Mouse (Mus musculus) adrenal gland, postnatal 25 days (tissue): ENCODE results near the gene Il27. TPM values are rescaled to one million over a fixed set of nuclear protein-coding genes. Genes with fewer than 3 reads are reported as not detected.

ENCODE experiments used
- DNase-seq: peaks from one replicate; pipeline ENCODE4 v3.0.0; 2021; ENCODE audit warnings: mixed read lengths
- total RNA-seq: library from RNA; stranded (reverse); gene quantifications from 2 replicates; pipeline ENCODE4 v1.2.3, GENCODE M21; 2021

The Il27 gene
- total RNA-seq, 1 experiment from 2014 or later, result not detected

GRCm38 (mm10) chr7:126606611-126607010 is 11.9 kb upstream of the Il27 start:
- no peak for DNase-seq

- DNase-seq, result no peak
Observed at GRCm38 (mm10) chr7:126602650-126603049, 7.9 kb upstream of the Il27 start.

GRCm38 (mm10) chr7:126601896-126602295 is 7.2 kb upstream of the Il27 start:
- no peak for DNase-seq

GRCm38 (mm10) chr7:126598919-126599318 is 4.2 kb upstream of the Il27 start:
- DNase-seq, result no peak

- no peak for DNase-seq
Observed at GRCm38 (mm10) chr7:126596414-126596813, 1.7 kb upstream of the Il27 start.

- DNase-seq, result no peak
Observed at GRCm38 (mm10) chr7:126595890-126596289, 1.1 kb upstream of the Il27 start.

GRCm38 (mm10) chr7:126587779-126588178 is 7.0 kb downstream of the Il27 start:
- DNase-seq, result peak; percentile 60

- no peak for DNase-seq
Observed at GRCm38 (mm10) chr7:126586839-126587238, 7.9 kb downstream of the Il27 start.

GRCm38 (mm10) chr7:126585717-126586116 is 9.0 kb downstream of the Il27 start, which contains the start of gene Cln3:
Cln3 (minus strand) TSS chr7:126585817.
- DNase-seq, result no peak

- DNase-seq, result no peak
Observed at GRCm38 (mm10) chr7:126584506-126584977, 10.2 kb downstream of the Il27 start, which contains the start of gene Apobr. Apobr (plus strand) TSS chr7:126584942.

- no peak for DNase-seq
Observed at GRCm38 (mm10) chr7:126583761-126584160, 11.0 kb downstream of the Il27 start.

GRCm38 (mm10) chr7:126583251-126583709 is 11.5 kb downstream of the Il27 start:
- DNase-seq, result peak; percentile 84

- peak; percentile 33 for DNase-seq
Observed at GRCm38 (mm10) chr7:126582759-126583158, 12.0 kb downstream of the Il27 start.

- DNase-seq, result no peak
Observed at GRCm38 (mm10) chr7:126581661-126582060, 13.1 kb downstream of the Il27 start.

GRCm38 (mm10) chr7:126579172-126579571 is 15.6 kb downstream of the Il27 start:
- peak; percentile 46 for DNase-seq

- peak; percentile 54 for DNase-seq
Observed at GRCm38 (mm10) chr7:126576946-126577345, 17.8 kb downstream of the Il27 start.

GRCm38 (mm10) chr7:126566094-126566765 is 28.5 kb downstream of the Il27 start, which contains the start of gene Eif3c:
Eif3c (minus strand) TSS chr7:126566411.
- DNase-seq, result peak; percentile 77

- peak; percentile 37 for DNase-seq
Observed at GRCm38 (mm10) chr7:126565693-126566092, 29.0 kb downstream of the Il27 start.

GRCm38 (mm10) chr7:126556635-126557034 is 38.1 kb downstream of the Il27 start:
- no peak for DNase-seq

- DNase-seq, result no peak
Observed at GRCm38 (mm10) chr7:126554796-126555195, 39.9 kb downstream of the Il27 start.

GRCm38 (mm10) chr7:126545631-126546030 is 49.1 kb downstream of the Il27 start:
- DNase-seq, result no peak

GRCm38 (mm10) chr7:126541661-126542060 is 53.1 kb downstream of the Il27 start:
- no peak for DNase-seq
